Mouse (Mus musculus): ENCODE results near the gene Zdhhc11. TPM values are rescaled to one million over a fixed set of nuclear protein-coding genes. Genes with fewer than 3 reads are reported as not detected.
"Not testable (repeated sequence)": the region's sequence is repeated elsewhere in the genome, so short reads cannot be mapped to it uniquely, and the experiment has no call there.

The Zdhhc11 gene
- polyA plus RNA-seq, 1 experiment from 2014 or later = not detected

GRCm38 (mm10) chr13:73996456-73996855, 32.8 kb downstream of the Zdhhc11 start:
- Histone ChIP-seq H3K4me3 (ENCODE audit: low read depth, low read length) (no peak overlapping the region), H3K27me3 (replicated peaks; ENCODE audit: insufficient read depth, low read length) (no peaks in the 10 kb centered on the region), H3K4me1 (ENCODE audit: insufficient read depth, low read depth, low read length) (no peaks in the 10 kb centered on the region), H3K4me2 (replicated peaks; ENCODE audit: low read depth, low read length) (no peak overlapping the region), H3K27ac (ENCODE audit: low read length) (no peak overlapping the region), H3K9me3 (ENCODE audit: low read length) (no peaks in the 10 kb centered on the region), H3K9ac (replicated peaks; ENCODE audit: low read depth) (no peak overlapping the region), H3K36me3 (ENCODE audit: insufficient read depth, low read length) (no peaks in the 10 kb centered on the region)
- no peak for TF ChIP-seq CTCF (IDR thresholded peaks at IDR 0.05)
- WGBS = 73% methylated on average over 4 of the region's 4 CpGs
- ATAC-seq = no peak
- DNase-seq (ENCODE audit: low spot score) = no peak

- no peaks in the 10 kb centered on the region for H3K36me3 ChIP-seq (ENCODE audit: insufficient read depth, low read length)
- no peaks in the 10 kb centered on the region for H3K9me3 ChIP-seq (ENCODE audit: low read length)
- ATAC-seq (no peak), DNase-seq (ENCODE audit: low spot score) (no peak)
- no peak overlapping the region for H3K4me3 ChIP-seq (ENCODE audit: low read depth, low read length)
- no peaks in the 10 kb centered on the region for H3K4me1 ChIP-seq (ENCODE audit: insufficient read depth, low read depth, low read length)
- no peak overlapping the region for H3K9ac ChIP-seq (replicated peaks; ENCODE audit: low read depth)
- H3K27ac ChIP-seq (ENCODE audit: low read length) = no peak overlapping the region
- TF ChIP-seq CTCF (IDR thresholded peaks at IDR 0.05) = no peak
- TF ChIP-seq EP300 (IDR thresholded peaks at IDR 0.05) = no peak
- H3K27me3 ChIP-seq (replicated peaks; ENCODE audit: insufficient read depth, low read length) = no peaks in the 10 kb centered on the region
- no peak overlapping the region for H3K4me2 ChIP-seq (replicated peaks; ENCODE audit: low read depth, low read length)
Observed at GRCm38 (mm10) chr13:74000519-74000918, 36.9 kb downstream of the Zdhhc11 start.

- H3K4me1 ChIP-seq (ENCODE audit: insufficient read depth, low read depth, low read length) = no peaks in the 10 kb centered on the region
- no peaks in the 10 kb centered on the region for H3K9me3 ChIP-seq (ENCODE audit: low read length)
- no peak overlapping the region for H3K4me3 ChIP-seq (ENCODE audit: low read depth, low read length)
- no peak overlapping the region for H3K4me2 ChIP-seq (replicated peaks; ENCODE audit: low read depth, low read length)
- WGBS = 77% methylated on average over 6 of the region's 6 CpGs
- no peak overlapping the region for H3K9ac ChIP-seq (replicated peaks; ENCODE audit: low read depth)
- TF ChIP-seq EP300 (IDR thresholded peaks at IDR 0.05) (no peak), CTCF (IDR thresholded peaks at IDR 0.05) (no peak)
- DNase-seq (ENCODE audit: low spot score) = no peak
- H3K27me3 ChIP-seq (replicated peaks; ENCODE audit: insufficient read depth, low read length) = no peaks in the 10 kb centered on the region
- H3K27ac ChIP-seq (ENCODE audit: low read length) = no peak overlapping the region
- H3K36me3 ChIP-seq (ENCODE audit: insufficient read depth, low read length) = no peaks in the 10 kb centered on the region
- ATAC-seq = no peak
Observed at GRCm38 (mm10) chr13:74000961-74001360, 37.3 kb downstream of the Zdhhc11 start.

GRCm38 (mm10) chr13:74001492-74001891, 37.8 kb downstream of the Zdhhc11 start:
- no peaks in the 10 kb centered on the region for H3K27me3 ChIP-seq (replicated peaks; ENCODE audit: insufficient read depth, low read length)
- DNase-seq (ENCODE audit: low spot score) = no peak
- no peaks in the 10 kb centered on the region for H3K4me1 ChIP-seq (ENCODE audit: insufficient read depth, low read depth, low read length)
- TF ChIP-seq EP300 (IDR thresholded peaks at IDR 0.05) (no peak), CTCF (IDR thresholded peaks at IDR 0.05) (no peak)
- no peak overlapping the region for H3K27ac ChIP-seq (ENCODE audit: low read length)
- H3K36me3 ChIP-seq (ENCODE audit: insufficient read depth, low read length) = no peaks in the 10 kb centered on the region
- H3K4me2 ChIP-seq (replicated peaks; ENCODE audit: low read depth, low read length) = no peak overlapping the region
- ATAC-seq = no peak
- no peaks in the 10 kb centered on the region for H3K9me3 ChIP-seq (ENCODE audit: low read length)
- no peak overlapping the region for H3K4me3 ChIP-seq (ENCODE audit: low read depth, low read length)
- H3K9ac ChIP-seq (replicated peaks; ENCODE audit: low read depth) = no peak overlapping the region
- 46% methylated on average over 4 of the region's 4 CpGs for WGBS

GRCm38 (mm10) chr13:74006881-74007280, 43.2 kb downstream of the Zdhhc11 start:
- H3K36me3 ChIP-seq (ENCODE audit: insufficient read depth, low read length); DNase-seq (ENCODE audit: low spot score); H3K4me3 ChIP-seq (ENCODE audit: low read depth, low read length); H3K9ac ChIP-seq (replicated peaks; ENCODE audit: low read depth); H3K27ac ChIP-seq (ENCODE audit: low read length); H3K9me3 ChIP-seq (ENCODE audit: low read length); H3K4me1 ChIP-seq (ENCODE audit: insufficient read depth, low read depth, low read length); H3K4me2 ChIP-seq (replicated peaks; ENCODE audit: low read depth, low read length); ATAC-seq: not testable (repeated sequence)
- WGBS = 89% methylated on average over 4 of the region's 4 CpGs
- peaks cover 21% of the 10 kb centered on the region; the same call in 1 of the 2 replicates for H3K27me3 ChIP-seq (replicated peaks; ENCODE audit: insufficient read depth, low read length)

- 79% methylated on average over 2 of the region's 2 CpGs for WGBS
- not testable (repeated sequence) for H3K9me3 ChIP-seq (ENCODE audit: low read length); H3K36me3 ChIP-seq (ENCODE audit: insufficient read depth, low read length); ATAC-seq; DNase-seq (ENCODE audit: low spot score); H3K4me1 ChIP-seq (ENCODE audit: insufficient read depth, low read depth, low read length); H3K9ac ChIP-seq (replicated peaks; ENCODE audit: low read depth); H3K27ac ChIP-seq (ENCODE audit: low read length); H3K4me2 ChIP-seq (replicated peaks; ENCODE audit: low read depth, low read length); H3K4me3 ChIP-seq (ENCODE audit: low read depth, low read length)
- H3K27me3 ChIP-seq (replicated peaks; ENCODE audit: insufficient read depth, low read length) = peaks cover 21% of the 10 kb centered on the region; the same call in 1 of the 2 replicates
Observed at GRCm38 (mm10) chr13:74008216-74008615, 44.6 kb downstream of the Zdhhc11 start.

All from lung, postnatal 0 days (tissue).